Mouse (Mus musculus): ENCODE results near the gene Mus81.
A peak's percentile ranks its signal among the peaks of the same experiment; 100 is the strongest.

Gene Mus81

DNA sequence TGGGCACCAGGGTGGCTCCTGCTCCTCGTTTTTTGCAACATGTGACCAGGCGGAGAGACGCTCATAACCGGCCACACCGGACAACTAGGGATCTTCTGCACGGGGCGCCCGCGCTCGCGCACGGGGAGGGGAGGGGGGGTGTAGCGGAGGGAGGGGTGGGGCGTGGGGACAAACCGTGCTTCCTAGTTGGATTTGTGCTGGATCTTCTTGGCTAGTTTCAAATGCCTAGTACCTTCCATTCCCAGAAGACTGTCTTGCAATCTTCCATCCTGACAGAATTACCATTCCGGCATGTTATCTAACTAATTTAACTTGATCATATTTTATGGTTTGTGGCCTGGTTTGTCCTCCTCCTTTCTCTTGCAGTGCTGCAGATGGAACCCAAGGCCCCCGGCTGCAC lies 15.5 kb upstream of the Mus81 start, which contains the start of gene 1700020D05Rik:
Gene 1700020D05Rik, minus strand, starts transcription at position 101 of the 400 bp plus-strand sequence.
- no peak for TF ChIP-seq GATA4 (IDR thresholded peaks at IDR 0.05; ENCODE audit: insufficient replicate concordance, low read length)

DNA sequence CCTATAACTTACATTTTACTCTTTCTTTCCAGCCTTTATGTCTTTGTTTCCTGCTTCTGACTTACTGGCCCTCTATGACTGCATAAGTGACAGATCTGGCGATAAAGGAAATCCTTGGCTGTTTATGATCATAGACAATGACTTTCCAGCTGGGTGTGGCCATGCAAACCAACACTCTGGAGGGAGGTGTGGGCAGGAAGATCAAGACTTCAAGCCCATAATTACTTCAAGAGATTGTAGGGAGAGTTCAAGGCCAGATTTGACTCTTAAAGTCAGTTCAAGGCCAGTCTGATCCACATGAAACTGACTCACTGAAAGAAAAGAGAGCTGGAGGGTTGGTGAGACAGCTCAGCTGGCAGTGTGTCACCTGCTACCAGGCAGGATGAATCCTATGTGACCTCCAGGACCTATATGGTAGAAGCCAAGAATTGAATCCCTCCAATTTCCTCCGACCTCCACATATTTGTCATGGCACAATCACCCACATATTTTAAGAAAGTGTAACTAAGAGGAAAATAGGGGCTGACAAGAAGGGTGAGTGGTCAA lies 12.2 kb upstream of the Mus81 start:
- TF ChIP-seq GATA4 (IDR thresholded peaks at IDR 0.05; ENCODE audit: insufficient replicate concordance, low read length), result no peak

DNA sequence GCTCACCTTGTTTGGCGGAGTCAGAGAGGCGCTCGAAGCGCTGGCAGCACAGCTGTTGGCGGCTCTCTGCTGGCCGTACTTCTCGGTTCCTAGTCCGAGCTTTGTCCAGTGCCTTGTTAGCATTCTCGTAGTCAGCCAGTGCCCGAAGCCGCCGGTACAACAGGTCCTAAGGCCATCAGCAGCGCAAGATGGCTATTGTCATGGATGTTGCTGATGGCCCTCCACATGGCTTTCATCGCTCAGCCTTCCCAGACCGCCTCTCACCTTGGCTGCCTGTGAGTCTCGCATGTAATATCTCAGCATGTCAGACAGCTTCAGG lies 7.8 kb upstream of the Mus81 start:
- TF ChIP-seq GATA4 (IDR thresholded peaks at IDR 0.05; ENCODE audit: insufficient replicate concordance, low read length), result no peak

DNA sequence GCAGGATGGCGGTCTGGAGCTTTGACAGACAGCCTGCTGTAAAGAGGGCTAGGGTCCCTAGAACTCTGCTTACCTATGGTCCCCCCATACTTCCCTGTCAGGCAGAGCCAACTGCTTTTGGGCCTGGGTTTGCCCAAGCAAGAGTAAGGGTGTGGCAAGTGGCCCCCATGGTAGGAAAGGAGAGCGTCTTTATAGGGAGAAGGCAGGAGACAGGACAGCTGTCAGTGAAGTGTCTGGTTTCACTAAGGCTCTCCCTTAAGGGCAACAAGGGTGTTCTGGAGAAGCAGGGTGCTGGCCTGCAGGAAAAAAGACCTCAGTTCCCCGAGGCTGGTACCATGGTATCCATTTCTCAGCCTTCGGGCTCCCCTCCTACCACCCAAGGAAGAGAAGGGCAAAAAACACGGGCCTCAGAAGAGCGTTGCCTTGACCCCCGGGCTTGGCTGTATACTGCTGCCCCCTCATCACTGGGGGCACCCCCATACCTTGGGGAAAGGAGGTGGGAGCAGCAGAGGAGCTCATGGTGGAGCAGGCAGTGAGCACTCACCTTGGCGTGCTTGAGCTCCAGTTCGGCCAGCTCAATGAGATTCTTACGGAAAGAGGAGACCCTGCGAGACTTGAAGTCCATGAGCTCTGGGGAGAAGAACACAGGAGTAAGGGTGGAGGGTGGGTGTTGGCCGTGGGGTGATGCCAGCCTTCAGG lies 7.3 kb upstream of the Mus81 start:
- TF ChIP-seq GATA4 (IDR thresholded peaks at IDR 0.05; ENCODE audit: insufficient replicate concordance, low read length), result no peak

DNA sequence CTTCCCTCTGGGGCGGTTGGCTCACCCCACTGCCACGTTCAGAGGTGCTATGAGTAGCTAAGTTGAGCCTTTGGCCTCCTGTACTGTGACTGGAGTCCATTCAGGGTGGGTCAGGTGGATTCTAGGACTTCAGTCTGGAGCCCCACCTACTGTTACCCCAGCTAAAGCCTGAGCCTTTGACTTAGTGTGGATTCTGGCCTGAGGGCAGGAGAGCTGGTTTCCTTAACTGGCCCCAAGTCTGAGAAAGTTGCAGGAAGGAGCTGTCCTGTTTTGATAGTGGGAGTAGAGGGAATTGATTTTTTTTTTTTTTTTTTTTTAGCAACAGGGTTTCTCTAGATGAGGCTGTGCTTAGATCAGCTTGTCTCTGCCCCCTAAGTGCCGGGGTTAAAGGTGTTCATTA lies 6.1 kb upstream of the Mus81 start:
- TF ChIP-seq GATA4 (IDR thresholded peaks at IDR 0.05; ENCODE audit: insufficient replicate concordance, low read length), result no peak

DNA sequence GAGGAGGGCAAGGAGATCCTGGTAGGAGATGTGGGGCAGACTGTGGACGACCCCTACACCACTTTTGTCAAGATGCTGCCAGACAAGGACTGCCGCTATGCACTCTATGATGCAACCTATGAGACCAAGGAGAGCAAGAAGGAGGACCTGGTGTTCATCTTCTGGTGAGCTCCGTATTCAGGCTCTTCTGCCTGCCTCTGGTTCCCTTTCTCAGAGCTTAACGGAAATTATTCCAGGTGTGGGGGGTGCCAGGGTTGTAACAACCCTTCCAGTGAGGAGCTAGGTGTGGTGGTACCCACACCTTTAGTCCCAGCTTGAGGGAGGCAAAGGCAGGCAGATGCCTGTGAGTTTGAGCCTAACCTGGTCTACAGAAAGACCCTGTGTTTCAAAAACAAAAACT lies 4.4 kb upstream of the Mus81 start:
- TF ChIP-seq GATA4 (IDR thresholded peaks at IDR 0.05; ENCODE audit: insufficient replicate concordance, low read length), result no peak

DNA sequence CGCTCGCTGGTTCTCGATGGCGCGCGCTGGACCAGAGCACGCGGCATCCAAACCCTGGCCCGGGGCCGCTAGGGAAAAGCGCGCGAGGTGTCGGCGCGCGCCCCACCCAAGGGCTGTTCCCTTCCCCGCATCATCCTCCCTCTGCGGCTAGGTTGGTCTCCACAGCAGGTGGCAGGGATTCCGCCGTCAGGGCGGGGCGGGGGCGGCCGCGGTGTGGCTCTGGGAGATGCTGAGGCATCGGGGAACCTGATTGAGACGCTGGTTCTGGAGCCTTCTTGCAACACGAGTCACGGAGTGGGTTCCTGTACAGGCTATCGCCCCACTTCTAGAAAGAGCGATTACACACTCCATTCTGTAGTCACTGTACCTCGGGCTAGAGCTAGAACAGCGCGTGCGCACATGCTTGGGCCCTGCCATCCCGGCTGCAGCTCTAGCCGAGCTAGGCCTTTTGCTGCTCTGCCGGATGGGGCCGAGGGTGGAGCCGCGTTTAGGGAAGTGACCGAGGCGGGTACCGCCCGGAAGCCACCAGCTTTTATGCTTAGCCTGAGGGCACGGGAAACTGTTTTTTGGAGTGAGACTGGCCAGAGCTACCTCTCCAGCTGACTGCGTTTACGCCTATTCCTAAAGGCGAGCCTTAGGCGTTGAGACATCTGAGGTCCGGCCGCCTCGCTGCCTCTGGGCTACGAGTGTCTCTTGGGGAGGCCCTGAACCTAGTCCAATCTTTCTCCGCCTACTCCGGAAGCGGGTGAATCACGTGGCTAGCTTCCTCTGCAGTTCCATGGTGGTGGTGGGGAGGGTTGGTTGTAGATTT lies 2.9 kb upstream of the Mus81 start:
- TF ChIP-seq GATA4 (IDR thresholded peaks at IDR 0.05; ENCODE audit: insufficient replicate concordance, low read length), result peak; percentile 25; the same call in 1 of the 2 replicates

DNA sequence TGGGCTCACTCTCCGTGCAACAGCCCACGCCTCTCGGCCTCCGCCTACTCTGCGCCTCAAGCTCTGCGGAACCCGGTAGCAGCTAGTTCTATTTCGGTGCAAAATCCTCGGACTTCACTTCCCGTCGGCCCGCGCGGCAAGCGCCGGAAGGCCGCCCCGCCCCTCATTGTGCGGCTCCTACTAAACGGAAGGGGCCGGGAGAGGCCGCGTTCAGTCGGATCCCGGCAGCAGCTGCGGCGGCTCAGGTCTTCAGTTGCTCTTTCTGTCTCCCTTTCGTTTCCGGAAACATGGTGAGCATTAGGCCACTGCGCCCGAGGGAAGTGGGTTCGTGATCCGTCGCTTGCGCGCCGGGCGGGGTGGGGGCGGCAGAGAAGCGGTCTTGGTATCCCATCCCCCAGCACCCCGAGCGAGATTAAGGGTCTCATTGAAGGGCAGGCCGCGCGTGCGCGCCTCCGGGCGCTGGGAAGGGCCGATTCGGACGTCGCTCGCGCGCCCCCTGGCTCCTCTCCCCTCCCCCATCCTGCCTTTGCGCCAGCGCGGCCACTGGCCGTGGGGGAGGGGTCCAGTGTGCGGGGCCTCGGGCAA lies 2.2 kb upstream of the Mus81 start, which contains the start of gene Cfl1:
Gene Cfl1, plus strand, starts transcription at position 143 of the 585 bp plus-strand sequence.
- no peak for TF ChIP-seq GATA4 (IDR thresholded peaks at IDR 0.05; ENCODE audit: insufficient replicate concordance, low read length)

DNA sequence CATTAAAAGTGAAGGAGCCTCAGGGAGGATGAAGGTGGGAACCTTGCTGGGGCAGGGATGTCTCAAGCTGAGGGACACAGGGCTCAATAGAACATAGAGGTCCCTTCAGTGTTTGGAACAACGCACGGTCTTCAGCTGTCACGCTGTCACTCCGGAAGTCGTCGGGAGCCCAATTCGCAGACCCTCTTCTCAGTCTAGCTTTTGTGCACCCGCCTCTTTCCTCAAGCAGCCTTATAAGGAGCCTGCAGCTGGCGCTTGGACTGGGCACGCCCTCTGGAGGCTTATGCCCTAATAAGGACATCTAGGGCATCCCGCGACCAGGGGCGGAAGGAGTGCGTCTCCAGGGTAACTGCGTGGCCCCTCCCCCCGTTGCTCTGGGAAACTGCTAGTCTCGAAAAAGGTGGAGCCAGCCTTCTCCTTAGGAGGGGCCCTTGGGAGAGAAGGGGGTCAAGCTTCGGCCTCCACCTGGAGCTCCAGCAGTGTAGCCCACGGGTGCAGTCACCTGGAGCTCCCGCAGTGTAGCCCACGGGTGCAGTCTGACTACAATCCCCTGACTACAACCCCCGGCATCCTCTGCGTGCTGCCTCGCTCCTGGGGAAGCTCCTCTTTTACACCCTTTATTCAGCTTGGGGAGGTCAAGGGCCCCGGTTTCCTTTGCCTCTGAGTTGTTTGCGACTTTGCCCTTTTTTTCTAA lies 823 bp upstream of the Mus81 start:
- TF ChIP-seq GATA4 (IDR thresholded peaks at IDR 0.05; ENCODE audit: insufficient replicate concordance, low read length), result no peak

DNA sequence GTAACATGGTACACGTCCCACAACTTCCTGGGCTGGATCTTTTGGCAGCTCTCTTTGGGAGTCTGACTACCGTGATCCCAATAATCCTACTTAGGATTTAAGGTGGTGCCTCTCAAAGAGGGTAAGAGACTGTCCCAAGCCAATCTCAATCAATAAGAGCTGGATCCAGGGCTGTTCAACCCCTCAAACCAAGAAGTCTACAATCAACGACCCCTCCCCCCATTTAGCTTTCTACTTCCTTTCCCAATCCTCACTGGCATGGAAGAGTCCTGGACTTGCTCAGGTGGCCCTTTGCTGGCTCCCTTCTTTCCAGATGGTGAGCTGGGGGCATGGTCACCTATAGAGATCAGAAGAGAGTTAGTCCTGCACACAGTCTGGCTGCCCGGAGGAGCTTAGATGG lies 1.4 kb downstream of the Mus81 start:
- no peak for TF ChIP-seq GATA4 (IDR thresholded peaks at IDR 0.05; ENCODE audit: insufficient replicate concordance, low read length)

DNA sequence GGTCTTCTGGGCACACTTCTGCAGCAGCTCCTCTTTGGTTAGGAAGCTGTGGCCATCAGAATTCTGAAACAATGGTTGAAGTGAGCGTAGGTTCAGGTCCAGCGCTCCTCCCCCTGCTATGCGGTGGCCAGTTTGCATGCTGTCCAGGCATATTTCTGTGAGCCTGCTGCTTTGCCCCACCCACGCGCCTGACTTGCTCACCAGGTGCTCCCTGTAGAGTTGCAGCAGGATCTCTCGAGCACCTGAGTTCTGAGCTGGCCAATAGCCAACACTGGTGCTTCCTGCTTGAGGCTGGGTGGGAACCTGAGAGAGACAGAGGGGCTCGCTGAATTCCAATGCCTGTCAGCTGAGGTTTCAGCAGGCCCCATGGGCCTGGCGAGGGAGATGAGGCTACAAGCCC lies 1.9 kb downstream of the Mus81 start:
- TF ChIP-seq GATA4 (IDR thresholded peaks at IDR 0.05; ENCODE audit: insufficient replicate concordance, low read length), result no peak

DNA sequence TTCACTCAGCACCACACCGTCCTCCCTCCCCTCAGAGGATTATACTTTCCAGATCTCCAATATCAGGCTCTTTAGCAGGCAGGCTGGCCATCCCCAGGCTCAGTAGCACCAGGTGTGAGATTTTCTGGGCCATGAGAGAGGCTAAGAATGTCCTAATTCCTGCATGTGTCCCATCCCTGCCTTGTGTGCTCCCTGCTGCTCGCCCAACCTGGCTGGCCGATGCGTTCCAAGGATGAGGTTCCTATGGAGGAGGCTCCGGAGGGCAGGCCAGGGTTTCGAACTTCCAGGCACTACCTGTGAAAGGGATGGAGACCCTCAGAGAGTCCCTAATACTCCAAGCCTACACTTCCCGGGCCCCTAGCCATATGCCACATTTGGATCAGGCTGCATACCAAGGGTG lies 2.4 kb downstream of the Mus81 start:
- no peak for TF ChIP-seq GATA4 (IDR thresholded peaks at IDR 0.05; ENCODE audit: insufficient replicate concordance, low read length)

DNA sequence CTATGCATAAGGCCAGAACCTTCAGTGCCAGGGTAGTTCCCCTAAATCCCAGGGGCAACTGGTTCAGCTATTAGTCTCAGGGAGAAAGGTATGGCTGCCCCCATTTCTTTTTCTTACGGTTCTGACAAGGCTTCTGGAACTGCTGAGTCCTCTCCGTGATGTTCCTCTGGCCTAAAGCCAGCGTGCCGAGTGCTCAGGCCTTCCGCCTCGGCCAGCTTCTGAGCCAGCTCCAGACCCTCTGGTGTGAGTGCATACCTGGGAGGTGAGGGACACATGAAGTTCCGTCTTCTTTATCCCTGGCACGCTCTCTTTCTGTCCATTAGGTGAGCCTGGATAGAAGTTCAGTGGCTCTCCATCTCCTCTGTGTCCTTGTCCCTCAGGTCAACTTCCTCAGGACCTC lies 2.8 kb downstream of the Mus81 start:
- no peak for TF ChIP-seq GATA4 (IDR thresholded peaks at IDR 0.05; ENCODE audit: insufficient replicate concordance, low read length)

DNA sequence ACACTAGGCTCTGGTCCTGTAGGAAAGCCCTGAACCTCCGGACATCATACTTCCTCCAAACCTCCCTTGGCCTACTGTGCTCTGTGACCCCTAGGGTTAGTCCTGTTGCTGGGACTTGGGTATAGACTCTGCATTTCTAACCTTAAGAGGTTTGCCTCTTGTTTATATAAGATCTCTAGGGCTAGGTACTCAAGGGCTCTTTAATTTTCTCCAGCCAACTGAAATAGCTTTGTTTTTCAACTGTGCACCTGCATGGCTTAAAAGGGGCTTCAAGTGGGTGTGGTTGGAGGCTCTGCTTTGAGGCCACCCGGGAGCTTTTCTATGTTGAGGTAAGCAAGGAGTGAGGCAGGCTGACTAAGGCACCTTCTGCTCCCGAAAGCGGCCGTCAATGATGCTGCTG lies 3.7 kb downstream of the Mus81 start:
- no peak for TF ChIP-seq GATA4 (IDR thresholded peaks at IDR 0.05; ENCODE audit: insufficient replicate concordance, low read length)
